Mouse (Mus musculus): ENCODE measurements around the gene Ier2. TPM values are rescaled to one million over a fixed set of nuclear protein-coding genes. Genes with fewer than 3 reads are reported as not detected.

The Ier2 gene
- polyA plus RNA-seq, 1 experiment: 39.5 TPM

DNA sequence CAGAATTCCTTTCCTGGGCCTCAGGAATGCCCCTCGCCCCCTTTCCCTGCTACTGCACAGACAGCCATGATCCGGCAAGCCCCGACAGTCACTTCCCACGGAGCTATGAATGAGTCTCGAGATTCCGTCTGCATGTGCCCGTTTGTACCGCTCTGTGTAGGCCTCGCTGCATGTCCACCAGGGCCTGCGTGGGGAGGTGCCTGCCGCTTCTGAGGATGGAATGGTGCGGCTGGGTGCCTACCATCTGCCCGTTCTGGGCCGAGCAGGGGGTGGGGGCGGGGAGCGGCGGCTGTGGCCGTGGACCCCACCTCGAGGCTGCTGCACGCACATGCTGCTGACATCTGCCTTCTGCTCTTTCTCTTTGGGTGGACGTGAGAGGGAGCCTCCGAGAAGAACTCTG, 45.6 kb downstream of the Ier2 start:
- WGBS: 54% methylated on average over 22 of the region's 22 CpGs
- DNase-seq (ENCODE audit: low read depth, low spot score): no peak

DNA sequence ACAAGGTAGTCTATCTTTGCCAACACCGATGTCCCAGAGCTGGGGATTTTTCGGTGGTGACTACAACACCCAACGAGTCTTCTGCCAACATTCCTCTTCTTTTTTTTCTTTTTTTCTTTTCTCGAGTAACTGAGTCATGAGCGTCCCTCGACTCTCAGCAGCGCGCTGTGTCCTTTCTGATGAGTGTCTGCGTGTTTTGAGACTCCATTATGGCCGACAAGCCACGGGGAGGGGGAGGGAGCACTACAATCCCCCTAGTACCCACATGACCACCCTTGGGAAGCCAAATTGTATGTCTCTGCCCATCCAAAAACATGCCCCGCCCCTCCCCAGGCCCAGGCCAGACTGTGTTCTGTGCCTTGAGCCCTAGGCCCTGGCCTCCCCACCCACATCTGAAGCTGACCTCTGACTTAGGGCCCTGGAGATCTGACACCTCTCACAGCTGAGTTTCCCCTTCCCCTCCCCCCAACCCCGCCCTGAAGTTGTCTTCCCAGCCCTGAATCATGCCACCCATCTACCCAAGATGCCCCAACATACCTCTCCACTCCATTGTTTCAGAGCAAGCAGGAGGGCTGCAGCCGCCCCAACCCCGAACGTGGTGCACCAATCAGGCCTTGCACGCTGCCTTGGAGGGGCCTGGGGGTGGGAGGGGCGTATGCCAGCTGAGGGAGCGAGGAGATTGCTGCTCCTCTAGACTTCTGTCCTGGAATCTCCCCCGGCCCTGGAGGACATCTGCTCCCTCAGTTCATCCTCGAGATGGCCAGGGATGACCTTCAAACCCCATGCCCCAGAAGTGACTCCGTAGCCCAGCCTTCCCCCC, 46.8 kb downstream of the Ier2 start:
- WGBS: 52% methylated on average over 22 of the region's 22 CpGs
- no peak for DNase-seq (ENCODE audit: low read depth, low spot score)

DNA sequence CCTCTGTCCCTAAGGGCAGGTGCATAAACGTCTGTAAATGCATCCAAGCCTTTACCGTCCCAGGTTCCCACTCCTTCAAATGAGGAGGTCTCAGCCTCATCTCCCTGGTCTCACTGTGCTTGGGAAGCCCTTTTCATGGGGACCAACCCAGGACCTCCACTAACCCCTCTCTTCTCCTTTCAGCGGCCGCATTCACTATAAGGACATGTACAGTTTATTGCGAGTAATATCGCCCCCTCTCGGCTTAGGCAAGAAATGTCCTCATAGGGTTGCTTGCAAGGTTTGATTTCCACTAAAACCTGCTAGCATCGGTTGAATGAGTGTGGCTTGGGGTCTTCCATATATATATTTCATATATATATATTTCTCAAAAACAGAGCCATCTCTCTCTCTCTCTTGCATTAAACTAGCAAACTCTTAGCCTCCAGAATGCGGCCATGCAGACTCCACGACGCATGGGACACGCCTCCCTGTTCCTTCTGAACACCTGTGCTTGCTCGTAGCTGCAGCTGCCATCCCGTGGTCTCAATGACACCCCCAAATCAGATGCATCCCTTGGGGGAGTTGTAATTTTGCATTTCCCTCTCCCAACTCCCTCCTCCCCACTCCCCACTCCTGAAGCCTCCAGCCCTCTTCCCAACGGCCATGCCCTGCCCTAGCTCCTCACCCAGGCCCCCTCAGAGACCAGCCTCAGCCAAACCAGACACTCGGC, 48.0 kb downstream of the Ier2 start:
- WGBS: 35% methylated on average over 16 of the region's 16 CpGs
- peak; percentile 16 for DNase-seq (ENCODE audit: low read depth, low spot score)

Other genes with a start within 250 kb of the Ier2 start
- gene Trmt1, start 23.5 kb upstream of the Ier2 start, polyA plus RNA-seq (2012; rRNA removed): 58.1 and 68.2 TPM in 2 replicates
- gene Nacc1, start 25.0 kb upstream of the Ier2 start, polyA plus RNA-seq (2012; rRNA removed): 71.5 and 96.6 TPM in 2 replicates
- gene Lyl1, start 38.6 kb upstream of the Ier2 start, polyA plus RNA-seq (2012; rRNA removed): 6.6 and 7.1 TPM in 2 replicates
- gene G430095P16Rik, start 60.2 kb upstream of the Ier2 start, polyA plus RNA-seq (2012; rRNA removed): 0.12 and 0.18 TPM in 2 replicates
- gene Nfix, start 137.5 kb upstream of the Ier2 start, polyA plus RNA-seq (2012; rRNA removed): 14.5 and 15.4 TPM in 2 replicates
- gene Dand5, start 160.0 kb upstream of the Ier2 start, polyA plus RNA-seq (2012; rRNA removed): 1.9 and 3.0 TPM in 2 replicates
- gene Gadd45gip1, start 168.7 kb upstream of the Ier2 start, polyA plus RNA-seq (2012; rRNA removed): 13.4 and 22.8 TPM in 2 replicates
- gene Rad23a, start 177.8 kb upstream of the Ier2 start, polyA plus RNA-seq (2012; rRNA removed): 49.3 and 65.9 TPM in 2 replicates
- 402 and 404 TPM in 2 replicates for gene Calr, start 184.1 kb upstream of the Ier2 start, polyA plus RNA-seq (2012; rRNA removed)
- gene Farsa, start 194.1 kb upstream of the Ier2 start, polyA plus RNA-seq (2012; rRNA removed): 50.9 and 54.2 TPM in 2 replicates
- 3.5 and 5.5 TPM in 2 replicates for gene Syce2, start 209.3 kb upstream of the Ier2 start, polyA plus RNA-seq (2012; rRNA removed)
- 38.6 and 64.2 TPM in 2 replicates for gene Gcdh, start 231.1 kb upstream of the Ier2 start, polyA plus RNA-seq (2012; rRNA removed)
- 0.38 and 0.43 TPM in 2 replicates for gene Klf1, start 239.1 kb upstream of the Ier2 start, polyA plus RNA-seq (2012; rRNA removed)
- gene Dnase2a, start 245.7 kb upstream of the Ier2 start, polyA plus RNA-seq (2012; rRNA removed): 8.4 and 8.7 TPM in 2 replicates

Measured in large intestine, adult 2 months (tissue).